Mouse (Mus musculus) gastrocnemius, adult 2 months (tissue): Measurements from ENCODE around the gene Klk5. TPM values are rescaled to one million over a fixed set of nuclear protein-coding genes. Genes with fewer than 3 reads are reported as not detected.

ENCODE experiments used
- DNase-seq: peaks from one replicate; pipeline ENCODE4 v3.0.0; 2022
- H3K27ac ChIP-seq: fragments of 200-600 bp; 2 replicates; pipeline ENCODE4 v1.8.1; 2022; ENCODE audit warnings: mild to moderate bottlenecking
- H3K4me3 ChIP-seq: fragments of 200-600 bp; 2 replicates; pipeline ENCODE4 v1.8.1; 2022; ENCODE audit warnings: mild to moderate bottlenecking, moderate library complexity
- CTCF ChIP-seq: fragments of 200-600 bp; IDR thresholded peaks from 2 replicates; pipeline ENCODE4 v1.8.1; 2022; ENCODE audit warnings: antibody characterized with exemption, mild to moderate bottlenecking, moderate library complexity
- intact Hi-C: fragments of 180-260 bp; cut with DNase I; formaldehyde crosslinking; loops from one replicate; pipeline ENCODE4 v1.15.1; 2025
- total RNA-seq, 2 experiments: library from RNA; stranded (reverse); gene quantifications; 2 replicates each; pipeline ENCODE4 v1.2.3; 2021

Klk5 gene
- total RNA-seq, 2 experiments from 2014 or later: not detected

GRCm38 (mm10) chr7:43883547-43883946 lies 41.8 kb downstream of the Klk5 start:
- Histone ChIP-seq H3K27ac (no peak overlapping the region), H3K4me3 (peak overlapping the region; percentile 52)
- peak; percentile 67 for TF ChIP-seq CTCF
- intact Hi-C loops: no loop called here
- peak; percentile 60 for DNase-seq

GRCm38 (mm10) chr7:43891365-43891764 lies 49.6 kb downstream of the Klk5 start:
- intact Hi-C loops: loop anchor here (5.0 kb wide), 1 partner anchor 209 kb away; no protein-coding TSS in a partner anchor
- no peak for DNase-seq
- no peak for TF ChIP-seq CTCF
- H3K27ac ChIP-seq: no peak overlapping the region
- H3K4me3 ChIP-seq: no peak overlapping the region

GRCm38 (mm10) chr7:43891788-43892187 lies 50.0 kb downstream of the Klk5 start:
- intact Hi-C loops: loop anchor here (5.0 kb wide), 1 partner anchor 209 kb away; no protein-coding TSS in a partner anchor
- TF ChIP-seq CTCF: no peak
- no peak overlapping the region for H3K27ac ChIP-seq
- no peak overlapping the region for H3K4me3 ChIP-seq
- DNase-seq: no peak

DNA sequence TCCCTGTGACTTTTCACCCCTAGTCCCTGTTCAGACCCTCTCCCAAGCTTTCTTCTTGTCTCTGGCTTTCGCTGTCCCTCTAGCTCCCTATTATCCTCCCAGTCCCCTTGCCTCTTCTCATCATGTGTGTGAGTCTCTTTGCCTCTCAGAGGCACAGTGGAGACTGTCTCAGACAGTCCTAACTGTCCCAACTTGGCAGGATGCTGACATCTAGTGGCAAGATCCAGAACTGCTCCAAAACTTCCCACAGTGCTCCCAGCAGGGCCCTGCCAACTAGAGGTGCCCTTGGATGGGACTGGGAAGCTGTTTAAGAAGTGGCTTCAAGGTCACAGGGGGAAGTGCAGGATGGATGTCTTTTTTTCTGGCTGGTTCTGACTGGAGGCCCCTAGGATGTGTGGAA lies 53.1 kb downstream of the Klk5 start:
- intact Hi-C loops: loop anchor here (5.0 kb wide), 1 partner anchor 213 kb away; no protein-coding TSS in a partner anchor
- DNase-seq: peak; percentile 80
- Histone ChIP-seq H3K27ac (no peak overlapping the region), H3K4me3 (no peak overlapping the region)
- TF ChIP-seq CTCF: peak; percentile 94

Other genes starting within 250 kb of the Klk5 start
- not detected for gene Zfp819, start 234.8 kb upstream of the Klk5 start, total RNA-seq
- not detected for gene Ceacam18, start 207.3 kb upstream of the Klk5 start, total RNA-seq
- 1 to 10 TPM in 1 of 2 experiments, under 1 TPM in 1; 0.26 to 1.0 TPM for gene Siglece, start 181.8 kb upstream of the Klk5 start, total RNA-seq
- gene Ctu1, start 170.0 kb upstream of the Klk5 start, total RNA-seq: 1 to 10 TPM; 1.8 to 2.9 TPM
- not detected for gene Klk14, start 151.6 kb upstream of the Klk5 start, total RNA-seq
- under 1 TPM in 1 of 2 experiments, not detected in 1; 0.22 TPM for gene Klk13, start 129.4 kb upstream of the Klk5 start, total RNA-seq
- not detected for gene Klk12, start 73.1 kb upstream of the Klk5 start, total RNA-seq
- under 1 TPM in 1 of 2 experiments, not detected in 1; 0.41 TPM for gene Klk11, start 67.4 kb upstream of the Klk5 start, total RNA-seq
- 1 to 10 TPM in 1 of 2 experiments, under 1 TPM in 1; 0.69 to 1.4 TPM for gene Klk10, start 60.9 kb upstream of the Klk5 start, total RNA-seq
- not detected for gene Klk9, start 50.1 kb upstream of the Klk5 start, total RNA-seq
- 1 to 10 TPM; 1.7 to 2.5 TPM for gene Klk8, start 44.4 kb upstream of the Klk5 start, total RNA-seq
- not detected for gene Klk7, start 30.7 kb upstream of the Klk5 start, total RNA-seq
- not detected for gene Klk6, start 17.5 kb upstream of the Klk5 start, total RNA-seq
- gene Klk4, start 39.2 kb downstream of the Klk5 start, total RNA-seq: not detected
- not detected for gene Klk15, start 91.8 kb downstream of the Klk5 start, total RNA-seq
- not detected for gene Klk1b8, start 108.7 kb downstream of the Klk5 start, total RNA-seq
- not detected for gene Klk1b1, start 124.8 kb downstream of the Klk5 start, total RNA-seq
- not detected for gene Klk1b9, start 134.1 kb downstream of the Klk5 start, total RNA-seq
- gene Klk1b11, start 153.9 kb downstream of the Klk5 start, total RNA-seq: not detected
- 1 to 10 TPM in 1 of 2 experiments, under 1 TPM in 1; 0.51 to 1.0 TPM for gene Klk1b26, start 170.2 kb downstream of the Klk5 start, total RNA-seq
- gene Klk1b27, start 210.3 kb downstream of the Klk5 start, total RNA-seq: not detected